Mouse (Mus musculus) embryonic facial prominence, embryonic 11.5 days (tissue): ENCODE results near the gene Znrf4. TPM values are rescaled to one million over a fixed set of nuclear protein-coding genes. Genes with fewer than 3 reads are reported as not detected.
A peak's percentile ranks its signal among the peaks of the same experiment; 100 is the strongest.

Source experiments
- ATAC-seq: fragments of 200-750 bp; cut with Nextera tagmentation; replicated peaks from 2 replicates; pipeline ENCODE4 v1.8.0; 2017; ENCODE audit warnings: low read depth; ENCODE audit not compliant: insufficient number of reproducible peaks, low FRiP score, low TSS enrichment
- DNase-seq: peaks from one replicate; pipeline ENCODE4 v3.0.0-alpha.2; 2015; ENCODE audit warnings: low spot score
- H3K27ac ChIP-seq: fragments of 300-500 bp; sonication (generic); replicated peaks from 2 replicates; pipeline ENCODE4 v1.5.1; 2014; ENCODE audit warnings: mild to moderate bottlenecking, low read depth, low read length, control low read depth
- H3K27me3 ChIP-seq: fragments of 300-500 bp; sonication (generic); 2 replicates; pipeline ENCODE4 v1.6.1; 2014; ENCODE audit warnings: mild to moderate bottlenecking, low read length, moderate library complexity, mixed read lengths; ENCODE audit not compliant: control insufficient read depth, insufficient read depth
- H3K36me3 ChIP-seq: fragments of 300-500 bp; sonication (generic); replicated peaks from 2 replicates; pipeline ENCODE4 v1.6.1; 2014; ENCODE audit warnings: low read depth, mild to moderate bottlenecking, low read length, moderate library complexity, mixed read lengths; ENCODE audit not compliant: control insufficient read depth, insufficient read depth
- H3K4me1 ChIP-seq: fragments of 300-500 bp; sonication (generic); 2 replicates; pipeline ENCODE4 v1.6.1; 2014; ENCODE audit warnings: low read length, mixed read lengths; ENCODE audit not compliant: control insufficient read depth, insufficient read depth
- H3K4me2 ChIP-seq: fragments of 300-500 bp; sonication (generic); 2 replicates; pipeline ENCODE4 v1.6.1; 2014; ENCODE audit warnings: low read depth, mild to moderate bottlenecking, control low read depth, low read length, moderate library complexity
- H3K4me3 ChIP-seq: fragments of 300-500 bp; sonication (generic); 2 replicates; pipeline ENCODE4 v1.5.1; 2014; ENCODE audit warnings: low read depth, low read length, control low read depth
- H3K9ac ChIP-seq: fragments of 300-500 bp; sonication (generic); replicated peaks from 2 replicates; pipeline ENCODE4 v1.6.1; 2014; ENCODE audit warnings: mild to moderate bottlenecking, control low read depth, low read length
- H3K9me3 ChIP-seq: fragments of 300-500 bp; sonication (generic); replicated peaks from 2 replicates; pipeline ENCODE4 v1.6.1; 2016; ENCODE audit warnings: mild to moderate bottlenecking, low read length, inconsistent platforms, mixed read lengths; ENCODE audit not compliant: control insufficient read depth
- WGBS: fragments of 180-500 bp; shearing (Covaris S2); extraction: QIAGEN DNeasy Blood & Tissue Kit; methylation state at CpG from one replicate; pipeline ENCODE4 v1.1.7; 2014; 5-methylcytosine and 5-hydroxymethylcytosine counted together
- polyA plus RNA-seq: library from polyadenylated mRNA; unstranded; fragments of >200 nt; fragmentation: Nextera tagmentation; extraction: Ambion mirVana; gene quantifications from 2 replicates; pipeline ENCODE4 v1.2.1, GENCODE M21; 2014

The Znrf4 gene
- polyA plus RNA-seq, 1 experiment from 2014 or later = not detected

GRCm38 (mm10) chr17:56543684-56544224, 31.5 kb upstream of the Znrf4 start:
- H3K27me3 ChIP-seq = no peaks in the 10 kb centered on the region
- no peak overlapping the region for H3K4me2 ChIP-seq
- H3K36me3 ChIP-seq = no peaks in the 10 kb centered on the region
- DNase-seq (no peak), ATAC-seq (no peak)
- no peak overlapping the region for H3K27ac ChIP-seq
- H3K9ac ChIP-seq = no peak overlapping the region
- no peak overlapping the region for H3K4me3 ChIP-seq
- H3K4me1 ChIP-seq = no peaks in the 10 kb centered on the region
- H3K9me3 ChIP-seq = no peaks in the 10 kb centered on the region
- WGBS = 78% methylated on average over 3 of the region's 3 CpGs

DNA sequence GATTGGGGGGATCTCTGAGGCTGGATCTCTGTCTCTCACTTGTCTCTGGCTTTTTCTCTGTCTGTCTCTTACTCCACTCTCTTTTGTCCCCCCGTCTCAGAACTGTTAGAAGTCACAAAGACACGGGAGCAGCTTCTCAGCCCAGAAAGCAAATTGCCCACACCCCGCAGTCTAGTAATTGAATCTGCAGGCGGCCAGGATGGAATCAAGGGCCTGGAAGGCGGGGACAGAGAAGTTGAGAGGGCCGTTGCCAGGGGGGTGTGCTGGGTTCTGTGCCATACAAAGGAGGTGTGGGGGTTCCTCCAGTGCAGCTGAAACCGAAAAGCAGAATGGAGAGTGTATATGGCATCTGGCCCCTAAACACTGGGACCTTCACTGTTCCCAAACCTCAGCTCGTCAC, 30.5 kb upstream of the Znrf4 start:
- H3K4me3 ChIP-seq = no peak overlapping the region
- H3K4me1 ChIP-seq = no peaks in the 10 kb centered on the region
- no peaks in the 10 kb centered on the region for H3K9me3 ChIP-seq
- DNase-seq (no peak), ATAC-seq (no peak)
- 51% methylated on average over 8 of the region's 8 CpGs for WGBS
- H3K27me3 ChIP-seq = no peaks in the 10 kb centered on the region
- H3K27ac ChIP-seq = no peak overlapping the region
- H3K36me3 ChIP-seq = no peaks in the 10 kb centered on the region
- H3K9ac ChIP-seq = no peak overlapping the region
- no peak overlapping the region for H3K4me2 ChIP-seq

DNA sequence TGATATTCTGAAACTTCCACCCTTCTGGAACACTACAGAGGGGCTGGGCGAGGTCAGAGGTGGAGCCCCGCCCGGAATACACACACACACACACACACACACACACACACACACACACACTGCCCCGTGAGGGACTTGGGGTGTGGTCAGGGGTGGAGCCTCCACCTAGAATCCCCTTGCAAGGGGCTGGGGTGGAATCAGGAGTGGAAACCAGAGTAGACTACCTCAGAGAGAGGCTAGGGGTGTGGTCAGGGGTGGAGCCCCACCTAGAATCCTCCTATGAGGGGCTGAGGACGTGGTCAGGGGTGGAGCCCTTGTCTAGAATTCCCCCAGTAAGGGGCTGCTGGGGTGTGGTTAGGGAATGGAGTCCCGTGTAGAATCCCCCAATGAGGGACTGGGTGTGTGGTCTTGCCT, 28.3 kb upstream of the Znrf4 start:
- Histone ChIP-seq H3K36me3 (no peaks in the 10 kb centered on the region), H3K27me3 (no peaks in the 10 kb centered on the region), H3K9ac (no peak overlapping the region), H3K4me2 (no peak overlapping the region), H3K4me1 (no peaks in the 10 kb centered on the region), H3K27ac (no peak overlapping the region), H3K4me3 (no peak overlapping the region), H3K9me3 (no peaks in the 10 kb centered on the region)
- WGBS = 38% methylated on average over 6 of the region's 6 CpGs
- DNase-seq (no peak), ATAC-seq (peak; percentile 41; the same call in 1 of the 2 replicates)

DNA sequence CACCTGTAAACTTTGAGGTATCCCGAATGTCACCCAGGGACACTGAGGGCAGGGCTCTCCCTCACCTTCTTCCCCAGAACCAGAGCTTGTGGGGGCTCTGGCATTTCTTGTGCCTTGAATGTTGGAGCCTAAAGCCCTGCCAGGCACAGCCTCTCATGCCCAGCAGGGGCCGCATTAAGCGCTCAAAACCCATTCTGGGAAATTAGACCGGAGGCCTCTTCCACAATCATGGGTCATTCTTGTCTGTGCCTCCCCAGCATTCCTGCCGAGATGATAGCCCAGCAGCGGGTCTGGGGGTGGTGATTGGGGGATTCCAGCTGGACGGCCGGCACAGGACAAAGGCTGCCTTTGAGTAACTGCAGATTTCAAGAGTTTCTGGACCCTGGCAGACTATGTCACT, 25.7 kb upstream of the Znrf4 start:
- H3K27me3 ChIP-seq = no peaks in the 10 kb centered on the region
- H3K4me1 ChIP-seq = no peaks in the 10 kb centered on the region
- H3K9ac ChIP-seq = no peak overlapping the region
- no peak overlapping the region for H3K4me2 ChIP-seq
- no peak overlapping the region for H3K27ac ChIP-seq
- 23% methylated on average over 8 of the region's 8 CpGs for WGBS
- no peaks in the 10 kb centered on the region for H3K36me3 ChIP-seq
- DNase-seq (peak; percentile 26), ATAC-seq (peak; percentile 30; the same call in 1 of the 2 replicates)
- H3K4me3 ChIP-seq = no peak overlapping the region
- H3K9me3 ChIP-seq = no peaks in the 10 kb centered on the region

GRCm38 (mm10) chr17:56536874-56537273, 24.6 kb upstream of the Znrf4 start:
- Histone ChIP-seq H3K9ac (no peak overlapping the region), H3K27ac (no peak overlapping the region), H3K4me3 (no peak overlapping the region), H3K4me2 (no peak overlapping the region), H3K9me3 (no peaks in the 10 kb centered on the region), H3K4me1 (no peaks in the 10 kb centered on the region), H3K36me3 (no peaks in the 10 kb centered on the region), H3K27me3 (no peaks in the 10 kb centered on the region)
- no peak for DNase-seq
- WGBS = 64% methylated on average over 3 of the region's 3 CpGs
- ATAC-seq = no peak

DNA sequence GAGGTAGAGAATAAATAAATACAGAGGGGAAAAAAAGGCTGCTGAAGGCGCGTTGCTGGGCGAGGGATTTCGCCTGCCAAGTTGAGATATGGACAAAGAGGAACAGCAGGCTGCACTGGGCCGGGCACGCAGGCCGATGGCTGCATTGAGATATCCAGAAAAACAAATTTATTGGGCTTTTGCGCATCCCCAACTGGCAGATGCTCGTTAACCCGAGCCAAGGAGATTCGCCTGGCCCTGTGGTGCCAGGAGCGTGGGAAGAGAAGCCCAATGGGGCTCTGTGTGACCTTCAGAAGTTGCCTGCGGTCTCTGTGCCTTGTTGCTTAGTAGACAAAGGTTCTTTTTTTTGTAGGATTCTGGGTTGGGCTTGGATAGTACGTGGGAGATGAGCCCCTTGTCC, 24.0 kb upstream of the Znrf4 start:
- Histone ChIP-seq H3K27me3 (no peaks in the 10 kb centered on the region), H3K4me1 (no peaks in the 10 kb centered on the region), H3K36me3 (no peaks in the 10 kb centered on the region), H3K27ac (no peak overlapping the region), H3K9ac (no peak overlapping the region), H3K9me3 (no peaks in the 10 kb centered on the region), H3K4me3 (no peak overlapping the region), H3K4me2 (no peak overlapping the region)
- DNase-seq = no peak
- WGBS = 68% methylated on average over 14 of the region's 14 CpGs
- no peak for ATAC-seq

DNA sequence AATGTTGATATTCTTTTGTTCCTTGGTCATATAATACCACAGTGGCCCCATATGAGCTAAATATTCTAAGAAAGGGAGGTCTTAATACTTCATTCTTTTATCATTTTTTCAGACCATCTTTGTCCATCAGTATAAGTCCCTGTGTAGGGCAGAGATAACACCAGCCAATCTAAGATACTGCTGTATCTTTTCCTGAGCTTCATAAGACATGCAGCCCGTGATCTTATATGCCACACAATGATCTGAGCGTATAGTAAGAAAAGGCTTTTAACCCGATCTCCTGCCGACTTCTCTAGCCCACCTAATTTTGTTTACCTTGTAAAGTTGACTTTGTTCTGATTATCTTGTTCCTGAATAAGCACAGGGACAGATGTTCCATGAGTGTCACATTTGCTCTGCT, 12.7 kb upstream of the Znrf4 start:
- Histone ChIP-seq H3K27me3 (no peaks in the 10 kb centered on the region), H3K36me3 (no peaks in the 10 kb centered on the region), H3K9me3 (no peaks in the 10 kb centered on the region), H3K27ac (no peak overlapping the region), H3K4me3 (no peak overlapping the region), H3K4me1 (no peaks in the 10 kb centered on the region), H3K4me2 (no peak overlapping the region), H3K9ac (no peak overlapping the region)
- no peak for ATAC-seq
- 71% methylated on average over 4 of the region's 4 CpGs for WGBS
- DNase-seq = no peak

GRCm38 (mm10) chr17:56522744-56523143, 10.5 kb upstream of the Znrf4 start:
- Histone ChIP-seq H3K4me3 (no peak overlapping the region), H3K27me3 (no peaks in the 10 kb centered on the region), H3K27ac (no peak overlapping the region), H3K9ac (no peak overlapping the region), H3K36me3 (no peaks in the 10 kb centered on the region), H3K9me3 (no peaks in the 10 kb centered on the region), H3K4me2 (no peak overlapping the region), H3K4me1 (no peaks in the 10 kb centered on the region)
- DNase-seq (no peak), ATAC-seq (no peak)
- WGBS = 62% methylated on average over 1 of the region's 1 CpGs
